Mouse (Mus musculus): ENCODE measurements around the gene Gm21293. TPM values are rescaled to one million over a fixed set of nuclear protein-coding genes. Genes with fewer than 3 reads are reported as not detected.

The Gm21293 gene
- polyA plus RNA-seq, 1 experiment: 0.13 TPM

Other genes starting within 250 kb of the Gm21293 start
- gene Gm6763, start 8.5 kb downstream of the Gm21293 start, polyA plus RNA-seq (2012; fragmentation: generic; extraction: Trizol): not detected
- gene Gm8764, start 17.0 kb downstream of the Gm21293 start, polyA plus RNA-seq (2012; fragmentation: generic; extraction: Trizol): not detected
- 0.13 TPM for gene Gm21304, start 25.5 kb downstream of the Gm21293 start, polyA plus RNA-seq (2012; fragmentation: generic; extraction: Trizol)
- 0.13 TPM for gene Gm21312, start 34.0 kb downstream of the Gm21293 start, polyA plus RNA-seq (2012; fragmentation: generic; extraction: Trizol)
- gene Gm20765, start 42.5 kb downstream of the Gm21293 start, polyA plus RNA-seq (2012; fragmentation: generic; extraction: Trizol): 0.13 TPM
- 0.67 TPM for gene Gm4340, start 51.1 kb downstream of the Gm21293 start, polyA plus RNA-seq (2012; fragmentation: generic; extraction: Trizol)